Mouse (Mus musculus): Measurements from ENCODE around the gene H2afx.

DNA sequence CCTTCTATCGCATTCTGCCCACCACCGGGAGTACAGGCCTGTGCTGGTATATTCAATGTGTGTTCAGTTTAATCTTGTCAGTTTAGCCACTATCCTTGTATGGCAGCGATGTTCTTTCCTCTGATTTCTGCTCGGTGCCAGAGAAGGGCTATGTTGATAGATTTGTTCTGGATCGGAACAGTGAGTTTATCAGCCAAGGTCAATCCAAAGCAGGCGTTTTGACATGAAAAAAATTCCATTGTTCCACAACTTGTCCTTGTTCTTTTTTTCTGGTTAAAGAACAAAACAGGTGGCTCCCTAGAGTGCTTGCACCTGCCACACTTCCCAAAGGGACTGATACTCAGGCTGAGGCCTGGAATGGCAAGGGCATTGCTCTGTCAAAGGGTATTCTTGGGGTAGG lies 41.6 kb downstream of the H2afx start:
- TF ChIP-seq CTCF (IDR thresholded peaks at IDR 0.05; ENCODE audit: insufficient read depth, low read depth, low read length) = no peak
- no peak for TF ChIP-seq POLR2A (IDR thresholded peaks at IDR 0.05; ENCODE audit: insufficient read depth, low read depth, low read length)

Data from olfactory bulb, adult 2 months (tissue).